Mouse (Mus musculus) CH12.LX (cell line): ENCODE measurements at regions not wholly inside any gene's neighbourhood (a gene's known extent, or its start where the extent isn't known, plus 50 kb on each side); places are given as distances from the start of the nearest gene placed in this dataset.

Source experiments
- DNase-seq: peaks from one replicate; pipeline ENCODE4 v3.0.0-alpha.2; 2013; ENCODE audit errors: extremely low read depth
- H3K27ac ChIP-seq: 2 replicates; pipeline ENCODE4 v1.5.1; 2012; ENCODE audit warnings: low read depth, mild to moderate bottlenecking, control low read depth, moderate library complexity; ENCODE audit not compliant: insufficient read depth
- H3K27me3 ChIP-seq: replicated peaks from 2 replicates; pipeline ENCODE3; 2012; ENCODE audit warnings: inconsistent platforms
- H3K36me3 ChIP-seq, 2 experiments: replicated peaks in 1 of 2; 2 replicates each; pipeline versions ENCODE3 to v1.6.1; 2012; ENCODE audit warnings: inconsistent platforms in 1 of 2, low read length in 1 of 2, mild to moderate bottlenecking in 1 of 2, mixed read lengths in 1 of 2, moderate library complexity in 1 of 2; ENCODE audit not compliant: control insufficient read depth in 1 of 2, insufficient read depth in 1 of 2
- H3K4me1 ChIP-seq, 2 experiments: 2 replicates each; pipeline ENCODE4 v1.6.1; 2012; ENCODE audit warnings: inconsistent platforms in 1 of 2, moderate library complexity in 1 of 2; ENCODE audit not compliant: insufficient read depth in 2 of 2, control insufficient read depth in 1 of 2
- H3K4me2 ChIP-seq: 2 replicates; pipeline ENCODE4 v1.6.1; 2012; ENCODE audit warnings: low read depth, mild to moderate bottlenecking, control low read depth; ENCODE audit not compliant: poor library complexity, insufficient read depth, severe bottlenecking
- H3K4me3 ChIP-seq, 3 experiments: fragments of 150-350 bp in 1 of 3; sonication (generic) in 1 of 3; replicated peaks in 1 of 3; 2 replicates each; pipeline versions ENCODE3 to v1.5.1; 2011 to 2012; ENCODE audit warnings: low read depth in 2 of 3, low read length in 2 of 3, mild to moderate bottlenecking in 2 of 3, moderate library complexity in 2 of 3, control low read depth in 1 of 3, improper control_type of control experiment in 1 of 3, inconsistent platforms in 1 of 3, mixed read lengths in 1 of 3; ENCODE audit not compliant: poor library complexity in 1 of 3
- H3K79me2 ChIP-seq: replicated peaks from 2 replicates; pipeline ENCODE4 v1.6.1; 2012; ENCODE audit warnings: mild to moderate bottlenecking, moderate library complexity; ENCODE audit not compliant: control insufficient read depth, poor library complexity, insufficient read depth, severe bottlenecking; ENCODE audit errors: extremely low read depth
- H3K9ac ChIP-seq: 2 replicates; pipeline ENCODE4 v1.6.1; 2012; ENCODE audit warnings: low read depth, mild to moderate bottlenecking, control low read depth, moderate library complexity; ENCODE audit not compliant: insufficient read depth
- H3K9me3 ChIP-seq: replicated peaks from 2 replicates; pipeline ENCODE3; 2012; ENCODE audit warnings: low read length, inconsistent platforms, mixed read lengths
- BHLHE40 ChIP-seq: IDR thresholded peaks from 2 replicates; pipeline ENCODE4 v1.6.1; 2011; ENCODE audit warnings: mild to moderate bottlenecking, low read depth, low read length, improper control_type of control experiment
- CHD1 ChIP-seq: IDR thresholded peaks from 2 replicates; pipeline ENCODE4 v1.6.1; 2012; ENCODE audit warnings: low read depth, low read length, improper control_type of control experiment, inconsistent platforms
- E2F4 ChIP-seq: IDR thresholded peaks from 2 replicates; pipeline ENCODE4 v1.6.1; 2011; ENCODE audit warnings: low read depth, low read length, improper control_type of control experiment; ENCODE audit not compliant: insufficient replicate concordance
- ETS1 ChIP-seq: conservative IDR thresholded peaks from 2 replicates; pipeline ENCODE4 v1.6.1; 2012; ENCODE audit warnings: low read depth, mild to moderate bottlenecking, inconsistent platforms, low read length, improper control_type of control experiment, moderate library complexity
- GABPA ChIP-seq: IDR thresholded peaks from 2 replicates; pipeline ENCODE4 v1.6.1; 2012; ENCODE audit warnings: low read depth, low read length, improper control_type of control experiment, inconsistent platforms; ENCODE audit not compliant: insufficient replicate concordance
- HCFC1 ChIP-seq: IDR thresholded peaks from 2 replicates; pipeline ENCODE4 v1.6.1; 2012; ENCODE audit warnings: low read depth, mild to moderate bottlenecking, inconsistent platforms, low read length, improper control_type of control experiment
- JUN ChIP-seq: IDR thresholded peaks from 2 replicates; pipeline ENCODE4 v1.6.1; 2011; ENCODE audit warnings: low read depth, mild to moderate bottlenecking, low read length, improper control_type of control experiment, moderate library complexity; ENCODE audit not compliant: insufficient read depth
- JUND ChIP-seq: conservative IDR thresholded peaks from 2 replicates; pipeline ENCODE4 v1.6.1; 2011; ENCODE audit warnings: low read depth, low read length, improper control_type of control experiment
- KAT2A ChIP-seq: IDR thresholded peaks from 2 replicates; pipeline ENCODE4 v1.6.1; 2012; ENCODE audit warnings: low read length, improper control_type of control experiment, inconsistent platforms; ENCODE audit not compliant: insufficient replicate concordance
- MAFK ChIP-seq: IDR thresholded peaks from 2 replicates; pipeline ENCODE4 v1.6.1; 2011; ENCODE audit warnings: low read length, improper control_type of control experiment; ENCODE audit not compliant: insufficient replicate concordance
- MAX ChIP-seq: IDR thresholded peaks from 2 replicates; pipeline ENCODE4 v1.6.1; 2011; ENCODE audit warnings: low read length, improper control_type of control experiment
- MAZ ChIP-seq: IDR thresholded peaks from 2 replicates; pipeline ENCODE4 v1.6.1; 2012; ENCODE audit warnings: low read depth, mild to moderate bottlenecking, inconsistent platforms, low read length, improper control_type of control experiment, moderate library complexity
- MEF2A ChIP-seq: IDR thresholded peaks from 2 replicates; pipeline ENCODE4 v1.6.1; 2014; ENCODE audit warnings: low read depth, mild to moderate bottlenecking, inconsistent platforms, low read length, improper control_type of control experiment, borderline replicate concordance
- MXI1 ChIP-seq: IDR thresholded peaks from 2 replicates; pipeline ENCODE4 v1.6.1; 2011; ENCODE audit warnings: mild to moderate bottlenecking, low read depth, low read length, improper control_type of control experiment
- MYC ChIP-seq: IDR thresholded peaks from 2 replicates; pipeline ENCODE4 v1.6.1; 2011; ENCODE audit warnings: low read depth, mild to moderate bottlenecking, improper control_type of control experiment, low read length
- NELFE ChIP-seq: IDR thresholded peaks from 2 replicates; pipeline ENCODE4 v1.6.1; 2011; ENCODE audit warnings: low read depth, low read length, improper control_type of control experiment
- NRF1 ChIP-seq: IDR thresholded peaks from 2 replicates; pipeline ENCODE4 v1.6.1; 2014; ENCODE audit warnings: low read depth, mild to moderate bottlenecking, inconsistent platforms, low read length, improper control_type of control experiment, moderate library complexity
- PAX5 ChIP-seq: IDR thresholded peaks from 2 replicates; pipeline ENCODE4 v1.6.1; 2012; ENCODE audit warnings: low read length, inconsistent platforms, mixed read lengths
- POLR2A ChIP-seq: IDR thresholded peaks from 2 replicates; pipeline ENCODE4 v1.6.1; 2011; ENCODE audit warnings: low read depth, mild to moderate bottlenecking, improper control_type of control experiment, low read length
- POLR2AphosphoS2 ChIP-seq: IDR thresholded peaks from 2 replicates; pipeline ENCODE4 v1.6.1; 2011; ENCODE audit warnings: low read depth, low read length, improper control_type of control experiment
- RAD21 ChIP-seq: IDR thresholded peaks from 2 replicates; pipeline ENCODE4 v1.6.1; 2011; ENCODE audit warnings: low read depth, mild to moderate bottlenecking, low read length, improper control_type of control experiment, moderate library complexity
- RCOR1 ChIP-seq: conservative IDR thresholded peaks from 2 replicates; pipeline ENCODE4 v1.6.1; 2012; ENCODE audit warnings: low read depth, mild to moderate bottlenecking, inconsistent platforms, low read length, improper control_type of control experiment
- SIN3A ChIP-seq: IDR thresholded peaks from 2 replicates; pipeline ENCODE4 v1.6.1; 2012; ENCODE audit warnings: low read length, improper control_type of control experiment, inconsistent platforms
- TBP ChIP-seq: conservative IDR thresholded peaks from 2 replicates; pipeline ENCODE4 v1.6.1; 2011; ENCODE audit warnings: low read depth, low read length, improper control_type of control experiment
- USF1 ChIP-seq: IDR thresholded peaks from 2 replicates; pipeline ENCODE4 v1.6.1; 2014; ENCODE audit warnings: low read depth, mild to moderate bottlenecking, inconsistent platforms, low read length, improper control_type of control experiment
- USF2 ChIP-seq: conservative IDR thresholded peaks from 2 replicates; pipeline ENCODE4 v1.6.1; 2011; ENCODE audit warnings: low read depth, low read length, improper control_type of control experiment
- ZC3H11A ChIP-seq: IDR thresholded peaks from 2 replicates; pipeline ENCODE4 v1.6.1; 2012; ENCODE audit warnings: low read depth, mild to moderate bottlenecking, inconsistent platforms, low read length, improper control_type of control experiment
- ZMIZ1 ChIP-seq: IDR thresholded peaks from 2 replicates; pipeline ENCODE4 v1.6.1; 2012; ENCODE audit warnings: low read depth, mild to moderate bottlenecking, inconsistent platforms, low read length, improper control_type of control experiment
- dilution Hi-C: fragments of 300-500 bp; cut with MboI; formaldehyde crosslinking; loops from 2 replicates; pipeline ENCODE4 v1.14.3; 2020; ENCODE audit warnings: low sequenced_read_pairs; ENCODE audit not compliant: extremely low pct_unique_long_range_greater_than_20kb, extremely low pct_ligation_motif_present
- in situ Hi-C: fragments of 300-500 bp; cut with MboI; formaldehyde crosslinking; loops from 3 replicates; pipeline ENCODE4 v1.14.3; 2019; ENCODE audit warnings: low sequenced_read_pairs, low pct_ligation_motif_present, low pct_unique_long_range_greater_than_20kb, mixed read lengths

GRCm38 (mm10) chr13:11005374-11005773 is 644.7 kb upstream of the Chrm3 start:
- in situ Hi-C loops, result no loop called here
- H3K79me2 ChIP-seq, result no peaks in the 10 kb centered on the region
- no peak overlapping the region for H3K9ac ChIP-seq
- dilution Hi-C loops, result no loop called here
- H3K4me2 ChIP-seq, result no peak overlapping the region
- H3K4me1 ChIP-seq, result no peaks in the 10 kb centered on the region
- TF ChIP-seq JUN (no peak), BHLHE40 (no peak), MAZ (no peak), USF1 (no peak), KAT2A (no peak), USF2 (no peak), MEF2A (no peak), ZC3H11A (no peak), GABPA (no peak), NELFE (no peak), MYC (no peak), ETS1 (no peak), POLR2A (no peak), PAX5 (no peak), E2F4 (no peak), ZMIZ1 (no peak), RAD21 (no peak), RCOR1 (no peak), CHD1 (no peak)
- no peak overlapping the region for H3K4me3 ChIP-seq
- H3K27ac ChIP-seq, result no peak overlapping the region
- H3K9me3 ChIP-seq, result no peaks in the 10 kb centered on the region
- H3K27me3 ChIP-seq, result no peaks in the 10 kb centered on the region
- no peaks in the 10 kb centered on the region for H3K36me3 ChIP-seq
- no peak for DNase-seq

GRCm38 (mm10) chr13:10991151-10991550 is 630.5 kb upstream of the Chrm3 start:
- Histone ChIP-seq H3K4me1 (no peaks in the 10 kb centered on the region), H3K36me3 (no peaks in the 10 kb centered on the region), H3K4me2 (no peak overlapping the region), H3K79me2 (no peaks in the 10 kb centered on the region), H3K9me3 (no peaks in the 10 kb centered on the region), H3K27me3 (no peaks in the 10 kb centered on the region), H3K27ac (no peak overlapping the region), H3K4me3 (no peak overlapping the region), H3K9ac (no peak overlapping the region)
- in situ Hi-C loops (no loop called here), dilution Hi-C loops (no loop called here)
- no peak for DNase-seq
- TF ChIP-seq JUN (no peak), NRF1 (no peak), MAZ (no peak), HCFC1 (no peak), RAD21 (no peak), TBP (no peak), MAFK (no peak), USF1 (no peak), ETS1 (no peak), MAX (no peak), USF2 (no peak), SIN3A (no peak), KAT2A (no peak), RCOR1 (no peak), MXI1 (no peak), POLR2AphosphoS2 (no peak), ZMIZ1 (no peak), JUND (no peak), MEF2A (no peak)
